Mouse (Mus musculus): ENCODE results near the gene Cox4i2.

GRCm38 (mm10) chr2:152765045-152765674 lies 11.2 kb downstream of the Cox4i2 start:
- no peak for TF ChIP-seq CTCF (IDR thresholded peaks at IDR 0.05; ENCODE audit: low read depth, low read length)
- TF ChIP-seq POLR2A (IDR thresholded peaks at IDR 0.05; ENCODE audit: extremely low read depth, insufficient read depth, low read length): no peak

Data from liver, adult 2 months (tissue).